Mouse (Mus musculus) bone marrow macrophage, adult 2 months (primary cell): ENCODE data around the gene Epn1.

Experiments
- CTCF ChIP-seq: IDR thresholded peaks from 2 replicates; pipeline ENCODE4 v1.5.1; 2012; ENCODE audit warnings: low read depth, mild to moderate bottlenecking, low read length, moderate library complexity
- POLR2A ChIP-seq: IDR thresholded peaks from 2 replicates; pipeline ENCODE4 v1.6.1; 2012; ENCODE audit warnings: mild to moderate bottlenecking, low read depth, low read length, borderline replicate concordance

DNA sequence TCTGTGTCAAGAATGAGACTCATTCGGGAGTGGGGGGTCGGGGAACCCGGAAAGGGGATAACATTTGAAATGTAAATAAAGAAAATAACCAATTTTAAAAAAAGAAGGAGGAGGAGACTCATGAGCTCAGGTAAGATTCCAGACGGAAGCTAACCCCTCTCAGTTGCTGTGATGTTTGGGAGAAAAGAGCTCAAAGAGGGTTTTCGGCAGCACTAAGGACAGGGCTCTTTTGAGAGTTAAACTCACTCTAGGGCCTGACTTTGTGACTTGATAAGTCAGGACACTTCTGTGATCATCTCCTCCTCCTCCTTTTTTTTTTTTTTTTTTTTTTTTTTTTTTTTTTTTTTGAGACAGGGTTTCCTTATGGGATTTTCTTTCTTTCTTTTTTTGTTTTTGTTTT, 41.1 kb upstream of the Epn1 start:
- no peak for TF ChIP-seq POLR2A
- no peak for TF ChIP-seq CTCF
